ENCODE assay signal across 9 mouse cellular contexts in genomic region chr14:100211036-100211825, GRCm38 (mm10).
DNase-seq lines count a peak whose midpoint lies in the region; ATAC-seq and TF ChIP-seq lines count a peak whose summit lies in the region.
"Had no signal": no experiment of that assay in that cellular context is flagged by ENCODE, and none has a peak within 500 bp of the region (broad histone marks: within the 10 kb centered on the region; RNA-seq: fewer than 3 reads in every experiment).

No protein-coding gene starts in this region.

- H3K4me2 ChIP-seq in hindbrain, postnatal 0 days (ENCODE audit: low read depth, low read length), result peak overlapping the region; percentile 24; the same call in 1 of the 2 replicates
- no peak overlapping the region for H3K4me2 ChIP-seq in liver, embryonic 12.5 days
- H3K4me2 ChIP-seq: liver, embryonic 13.5 days had no signal

- TF ChIP-seq CTCF in gastrocnemius, adult 2 months (IDR thresholded peaks at IDR 0.05), result no peak
- TF ChIP-seq CTCF in hindbrain, postnatal 0 days (IDR thresholded peaks at IDR 0.05; ENCODE audit: low read depth), result no peak

- H3K4me1 ChIP-seq in hindbrain, postnatal 0 days (ENCODE audit: insufficient read depth, low read length), result peaks cover 10% of the 10 kb centered on the region; the same call in 1 of the 2 replicates
- H3K4me1 ChIP-seq in liver, embryonic 12.5 days, result no peaks in the 10 kb centered on the region

- H3K9ac ChIP-seq in hindbrain, postnatal 0 days (replicated peaks; ENCODE audit: low read length), result no peak overlapping the region
- H3K9ac ChIP-seq in liver, embryonic 12.5 days, result no peak overlapping the region
- H3K9ac ChIP-seq: liver, embryonic 13.5 days had no signal

- H3K27ac ChIP-seq in gastrocnemius, adult 2 months, result peak overlapping the region; percentile 72
- peak overlapping the region; percentile 58 for H3K27ac ChIP-seq in hindbrain, postnatal 0 days
- H3K27ac ChIP-seq in liver, embryonic 12.5 days, result no peak overlapping the region
- H3K27ac ChIP-seq: liver, embryonic 13.5 days had no signal

- H3K4me3 ChIP-seq in gastrocnemius, adult 2 months, result peak overlapping the region; percentile 61
- no peak overlapping the region for H3K4me3 ChIP-seq in hindbrain, postnatal 0 days (ENCODE audit: low read length)
- H3K4me3 ChIP-seq in liver, embryonic 12.5 days, result no peak overlapping the region
- H3K4me3 ChIP-seq: liver, embryonic 13.5 days had no signal

- ATAC-seq in cerebellum, adult (ENCODE audit: insufficient number of reproducible peaks, low FRiP score, low TSS enrichment), result peak; percentile 87
- peak; percentile 67 for ATAC-seq in hindbrain, postnatal 0 days
- ATAC-seq in liver, embryonic 12.5 days, result no peak

- DNase-seq in ovary, adult 18-20 months (ENCODE audit: low spot score), result peak; percentile 16
- DNase-seq in ovary, postnatal 10 days (ENCODE audit: low spot score), result no peak
- peak; percentile 78 for DNase-seq in gastrocnemius, adult 2 months
- DNase-seq in hindbrain, postnatal 0 days (ENCODE audit: low spot score), result peak; percentile 73
- DNase-seq in left cerebral cortex, postnatal 25 days (ENCODE audit: low spot score in 2 of 2), result peak; percentile 81 to 93
- peak; percentile 10 for DNase-seq in retina, postnatal 1 day
- DNase-seq: liver, embryonic 13.5 days had no signal

- intact Hi-C loops in gastrocnemius, adult 2 months (cut with DNase I), result loop anchor here (5.0 kb wide), 1 partner anchor 71 kb away; the partner anchor contains the start of gene Klf12
- intact Hi-C loops in left cerebral cortex, postnatal 25 days (cut with DNase I), result loop anchor here (2.0 kb wide), 1 partner anchor 74 kb away; the partner anchor contains the start of gene Klf12

- WGBS in hindbrain, postnatal 0 days, result 45% methylated on average over 11 of the region's 11 CpGs
- WGBS in liver, embryonic 12.5 days (ENCODE audit: insufficient replicate concordance), result 43% methylated on average over 11 of the region's 11 CpGs

- no peaks in the 10 kb centered on the region for H3K36me3 ChIP-seq in hindbrain, postnatal 0 days (ENCODE audit: insufficient read depth, low read length)
- no peaks in the 10 kb centered on the region for H3K36me3 ChIP-seq in liver, embryonic 12.5 days
- H3K36me3 ChIP-seq: liver, embryonic 13.5 days had no signal

- H3K27me3 ChIP-seq in hindbrain, postnatal 0 days (ENCODE audit: insufficient read depth, low read length), result no peaks in the 10 kb centered on the region
- no peaks in the 10 kb centered on the region for H3K27me3 ChIP-seq in liver, embryonic 12.5 days (replicated peaks)
- H3K27me3 ChIP-seq: liver, embryonic 13.5 days had no signal

- no peaks in the 10 kb centered on the region for H3K9me3 ChIP-seq in hindbrain, postnatal 0 days (ENCODE audit: low read length)
- H3K9me3 ChIP-seq in liver, embryonic 12.5 days (replicated peaks), result no peaks in the 10 kb centered on the region
- H3K9me3 ChIP-seq: liver, embryonic 13.5 days had no signal
